Mouse (Mus musculus): ENCODE measurements around the gene Acvr1b. TPM values are rescaled to one million over a fixed set of nuclear protein-coding genes. Genes with fewer than 3 reads are reported as not detected.

The Acvr1b gene
- total and polyA plus RNA-seq, 3 experiments: under 0.01 TPM; not detected in 2

GRCm38 (mm10) chr15:101131498-101131897 is 42.4 kb upstream of the Acvr1b start:
- TF ChIP-seq GATA2 (IDR thresholded peaks at IDR 0.05; ENCODE audit: borderline replicate concordance, low read depth, low read length): no peak
- Histone ChIP-seq H3K4me3 (ENCODE audit: low read depth, low read length) (no peak overlapping the region), H3K4me1 (ENCODE audit: insufficient read depth, low read depth, low read length) (no peaks in the 10 kb centered on the region), H3K36me3 (replicated peaks) (no peaks in the 10 kb centered on the region), H3K9me3 (replicated peaks) (peaks cover 89% of the 10 kb centered on the region), H3K27me3 (ENCODE audit: insufficient read depth, low read length) (no peaks in the 10 kb centered on the region; the same call in 1 of the 2 replicates)
- ATAC-seq (ENCODE audit: extremely low read depth, insufficient number of reproducible peaks, low FRiP score, poor library complexity, severe bottlenecking): no peak
- DNase-seq (ENCODE audit: low spot score): no peak

DNA sequence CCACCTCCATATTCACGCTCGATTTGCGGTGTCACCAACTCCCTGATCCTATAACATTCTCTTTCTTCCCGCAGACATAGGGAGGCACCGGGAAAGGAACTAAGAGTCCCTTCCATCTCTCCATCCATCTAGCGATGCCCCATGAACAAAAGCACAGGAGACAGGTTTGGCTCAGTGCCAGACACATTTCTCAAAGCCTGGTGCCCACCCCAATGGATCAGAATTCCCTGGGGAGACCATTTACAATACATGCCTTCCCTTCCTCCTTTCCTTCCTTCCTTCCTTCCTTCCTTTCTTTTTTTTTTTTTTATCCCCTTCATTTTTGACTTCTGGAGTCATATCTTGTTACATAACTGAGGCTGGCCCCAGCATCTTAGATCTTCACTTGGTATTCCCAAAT is 41.8 kb upstream of the Acvr1b start:
- peaks cover 88% of the 10 kb centered on the region for H3K9me3 ChIP-seq (replicated peaks)
- H3K27me3 ChIP-seq (ENCODE audit: insufficient read depth, low read length): no peaks in the 10 kb centered on the region; the same call in 1 of the 2 replicates
- DNase-seq (ENCODE audit: low spot score): no peak
- ATAC-seq (ENCODE audit: extremely low read depth, insufficient number of reproducible peaks, low FRiP score, poor library complexity, severe bottlenecking): no peak
- TF ChIP-seq GATA1 (IDR thresholded peaks at IDR 0.05; ENCODE audit: borderline replicate concordance, low read length): no peak
- TF ChIP-seq POLR2AphosphoS5 (IDR thresholded peaks at IDR 0.05; ENCODE audit: insufficient replicate concordance, low read depth, low read length): no peak
- no peak for TF ChIP-seq GATA2 (IDR thresholded peaks at IDR 0.05; ENCODE audit: borderline replicate concordance, low read depth, low read length)
- no peak for TF ChIP-seq TAL1 (conservative IDR thresholded peaks at IDR 0.05; ENCODE audit: low read depth, low read length)
- TF ChIP-seq CTCF (IDR thresholded peaks at IDR 0.05; ENCODE audit: low read depth, low read length): no peak
- no peaks in the 10 kb centered on the region for H3K36me3 ChIP-seq (replicated peaks)
- H3K4me3 ChIP-seq (ENCODE audit: low read depth, low read length): no peak overlapping the region
- no peaks in the 10 kb centered on the region for H3K4me1 ChIP-seq (ENCODE audit: insufficient read depth, low read depth, low read length)

- ATAC-seq (ENCODE audit: extremely low read depth, insufficient number of reproducible peaks, low FRiP score, poor library complexity, severe bottlenecking) (no peak), DNase-seq (ENCODE audit: low spot score) (no peak)
- H3K27me3 ChIP-seq (ENCODE audit: insufficient read depth, low read length): no peaks in the 10 kb centered on the region; the same call in 1 of the 2 replicates
- TF ChIP-seq POLR2AphosphoS5 (IDR thresholded peaks at IDR 0.05; ENCODE audit: insufficient replicate concordance, low read depth, low read length): no peak
- TF ChIP-seq GATA1 (IDR thresholded peaks at IDR 0.05; ENCODE audit: borderline replicate concordance, low read length): no peak
- TF ChIP-seq GATA2 (IDR thresholded peaks at IDR 0.05; ENCODE audit: borderline replicate concordance, low read depth, low read length): no peak
- TF ChIP-seq TAL1 (conservative IDR thresholded peaks at IDR 0.05; ENCODE audit: low read depth, low read length): no peak
- no peak for TF ChIP-seq CTCF (IDR thresholded peaks at IDR 0.05; ENCODE audit: low read depth, low read length)
- H3K4me1 ChIP-seq (ENCODE audit: insufficient read depth, low read depth, low read length): no peaks in the 10 kb centered on the region
- peaks cover 87% of the 10 kb centered on the region for H3K9me3 ChIP-seq (replicated peaks)
- no peak overlapping the region for H3K4me3 ChIP-seq (ENCODE audit: low read depth, low read length)
- no peaks in the 10 kb centered on the region for H3K36me3 ChIP-seq (replicated peaks)
Observed at GRCm38 (mm10) chr15:101132761-101133160, 41.1 kb upstream of the Acvr1b start.

GRCm38 (mm10) chr15:101133993-101134704 is 39.7 kb upstream of the Acvr1b start:
- ATAC-seq (ENCODE audit: extremely low read depth, insufficient number of reproducible peaks, low FRiP score, poor library complexity, severe bottlenecking) (no peak), DNase-seq (ENCODE audit: low spot score) (no peak)
- H3K4me1 ChIP-seq (ENCODE audit: insufficient read depth, low read depth, low read length): no peaks in the 10 kb centered on the region
- H3K4me3 ChIP-seq (ENCODE audit: low read depth, low read length): no peak overlapping the region; the same call in 1 of the 2 replicates
- H3K36me3 ChIP-seq (replicated peaks): no peaks in the 10 kb centered on the region
- H3K9me3 ChIP-seq (replicated peaks): peaks cover 79% of the 10 kb centered on the region
- no peaks in the 10 kb centered on the region; the same call in 1 of the 2 replicates for H3K27me3 ChIP-seq (ENCODE audit: insufficient read depth, low read length)
- TF ChIP-seq POLR2AphosphoS5 (IDR thresholded peaks at IDR 0.05; ENCODE audit: insufficient replicate concordance, low read depth, low read length): no peak
- TF ChIP-seq GATA2 (IDR thresholded peaks at IDR 0.05; ENCODE audit: borderline replicate concordance, low read depth, low read length): no peak
- no peak for TF ChIP-seq GATA1 (IDR thresholded peaks at IDR 0.05; ENCODE audit: borderline replicate concordance, low read length)
- TF ChIP-seq CTCF (IDR thresholded peaks at IDR 0.05; ENCODE audit: low read depth, low read length): no peak
- no peak for TF ChIP-seq TAL1 (conservative IDR thresholded peaks at IDR 0.05; ENCODE audit: low read depth, low read length)

GRCm38 (mm10) chr15:101135405-101135804 is 38.5 kb upstream of the Acvr1b start:
- Histone ChIP-seq H3K4me3 (ENCODE audit: low read depth, low read length) (peak overlapping the region; percentile 30; the same call in 1 of the 2 replicates), H3K4me1 (ENCODE audit: insufficient read depth, low read depth, low read length) (no peaks in the 10 kb centered on the region), H3K9me3 (replicated peaks) (peaks cover 78% of the 10 kb centered on the region), H3K27me3 (ENCODE audit: insufficient read depth, low read length) (no peaks in the 10 kb centered on the region; the same call in 1 of the 2 replicates), H3K36me3 (replicated peaks) (no peaks in the 10 kb centered on the region)
- no peak for DNase-seq (ENCODE audit: low spot score)
- TF ChIP-seq GATA2 (IDR thresholded peaks at IDR 0.05; ENCODE audit: borderline replicate concordance, low read depth, low read length) (no peak), TAL1 (conservative IDR thresholded peaks at IDR 0.05; ENCODE audit: low read depth, low read length) (no peak), POLR2AphosphoS5 (IDR thresholded peaks at IDR 0.05; ENCODE audit: insufficient replicate concordance, low read depth, low read length) (no peak), CTCF (IDR thresholded peaks at IDR 0.05; ENCODE audit: low read depth, low read length) (no peak), GATA1 (IDR thresholded peaks at IDR 0.05; ENCODE audit: borderline replicate concordance, low read length) (no peak)
- no peak for ATAC-seq (ENCODE audit: extremely low read depth, insufficient number of reproducible peaks, low FRiP score, poor library complexity, severe bottlenecking)

- Histone ChIP-seq H3K4me1 (ENCODE audit: insufficient read depth, low read depth, low read length) (no peaks in the 10 kb centered on the region), H3K36me3 (replicated peaks) (no peaks in the 10 kb centered on the region), H3K27me3 (ENCODE audit: insufficient read depth, low read length) (no peaks in the 10 kb centered on the region; the same call in 1 of the 2 replicates), H3K9me3 (replicated peaks) (peaks cover 69% of the 10 kb centered on the region), H3K4me3 (ENCODE audit: low read depth, low read length) (no peak overlapping the region; the same call in 1 of the 2 replicates)
- TF ChIP-seq GATA2 (IDR thresholded peaks at IDR 0.05; ENCODE audit: borderline replicate concordance, low read depth, low read length): no peak
- no peak for TF ChIP-seq TAL1 (conservative IDR thresholded peaks at IDR 0.05; ENCODE audit: low read depth, low read length)
- TF ChIP-seq GATA1 (IDR thresholded peaks at IDR 0.05; ENCODE audit: borderline replicate concordance, low read length): no peak
- no peak for TF ChIP-seq CTCF (IDR thresholded peaks at IDR 0.05; ENCODE audit: low read depth, low read length)
- no peak for TF ChIP-seq POLR2AphosphoS5 (IDR thresholded peaks at IDR 0.05; ENCODE audit: insufficient replicate concordance, low read depth, low read length)
- ATAC-seq (ENCODE audit: extremely low read depth, insufficient number of reproducible peaks, low FRiP score, poor library complexity, severe bottlenecking): no peak
- DNase-seq (ENCODE audit: low spot score): no peak
Observed at GRCm38 (mm10) chr15:101137455-101137854, 36.4 kb upstream of the Acvr1b start.
